Mouse (Mus musculus): ENCODE measurements at regions not wholly inside any gene's neighbourhood (a gene's known extent, or its start where the extent isn't known, plus 50 kb on each side); places are given as distances from the start of the nearest gene placed in this dataset.

GRCm38 (mm10) chr1:151045334-151045733 lies 52.1 kb upstream of the Hmcn1 start:
- no peak for DNase-seq (ENCODE audit: low read depth, low spot score)

- no peak for DNase-seq (ENCODE audit: low read depth, low spot score)
Measured at GRCm38 (mm10) chr1:151046626-151047025, 53.4 kb upstream of the Hmcn1 start.

DNA sequence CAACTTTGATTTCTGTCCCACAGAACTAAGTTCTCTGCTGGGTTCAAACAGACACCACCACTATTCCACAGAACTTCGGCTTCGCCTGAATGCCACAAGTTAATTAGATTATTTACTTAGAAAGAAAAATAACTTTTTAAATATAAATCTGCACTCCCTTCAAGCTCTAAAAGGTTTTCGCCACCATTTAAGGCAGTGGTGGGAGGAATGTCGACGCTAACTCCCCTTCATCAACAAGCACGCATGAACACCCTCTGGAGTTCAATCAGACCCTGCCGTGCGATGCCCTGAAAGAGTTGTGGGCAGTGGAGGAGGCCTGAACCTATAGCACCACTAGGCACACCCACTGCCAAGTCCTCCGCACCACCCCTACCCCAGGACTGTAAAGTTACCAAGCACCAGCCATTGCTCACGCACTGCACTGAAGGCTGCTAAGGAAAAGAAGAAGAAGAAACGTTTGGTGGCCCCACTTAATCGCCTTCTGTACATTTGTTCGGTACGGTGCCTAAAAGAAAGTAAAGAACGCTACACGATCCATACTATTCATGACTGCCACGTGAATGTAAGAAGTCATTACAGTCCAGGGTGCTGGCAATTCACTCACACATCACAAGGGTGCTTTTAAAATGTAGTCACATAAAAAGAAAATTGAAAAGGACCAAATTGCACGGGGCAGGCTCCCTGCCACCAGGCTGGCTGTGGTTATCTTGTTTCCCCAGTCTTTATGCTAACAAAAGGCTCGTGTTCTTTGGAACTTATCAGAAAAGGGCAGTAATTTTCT lies 56.7 kb upstream of the Hmcn1 start:
- no peak for DNase-seq (ENCODE audit: low read depth, low spot score)

GRCm38 (mm10) chr1:151050507-151050816 lies 57.2 kb upstream of the Hmcn1 start:
- no peak for DNase-seq (ENCODE audit: low read depth, low spot score)

DNA sequence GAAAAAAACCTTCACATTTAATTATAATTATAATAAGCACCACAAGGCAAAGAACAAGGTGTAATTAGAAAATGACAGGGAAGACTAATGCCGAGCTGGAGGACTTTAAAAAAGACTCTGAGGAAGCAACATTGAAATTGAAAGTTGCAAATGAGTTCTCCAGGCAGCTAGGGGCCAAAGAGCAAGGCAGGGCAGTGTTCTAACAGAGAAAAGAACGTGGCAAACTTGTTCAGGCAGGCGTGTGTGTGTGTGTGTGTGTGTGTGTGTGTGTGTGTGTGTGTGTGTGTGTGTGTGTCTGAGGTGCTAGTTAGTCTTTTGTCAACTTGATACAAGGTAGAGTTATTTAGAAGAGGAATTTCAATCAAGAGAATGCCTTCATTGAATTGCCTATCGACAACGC lies 60.0 kb upstream of the Hmcn1 start:
- DNase-seq (ENCODE audit: low read depth, low spot score) = no peak

- DNase-seq (ENCODE audit: low read depth, low spot score) = no peak
Measured at GRCm38 (mm10) chr1:151055396-151055795, 62.2 kb upstream of the Hmcn1 start.

DNA sequence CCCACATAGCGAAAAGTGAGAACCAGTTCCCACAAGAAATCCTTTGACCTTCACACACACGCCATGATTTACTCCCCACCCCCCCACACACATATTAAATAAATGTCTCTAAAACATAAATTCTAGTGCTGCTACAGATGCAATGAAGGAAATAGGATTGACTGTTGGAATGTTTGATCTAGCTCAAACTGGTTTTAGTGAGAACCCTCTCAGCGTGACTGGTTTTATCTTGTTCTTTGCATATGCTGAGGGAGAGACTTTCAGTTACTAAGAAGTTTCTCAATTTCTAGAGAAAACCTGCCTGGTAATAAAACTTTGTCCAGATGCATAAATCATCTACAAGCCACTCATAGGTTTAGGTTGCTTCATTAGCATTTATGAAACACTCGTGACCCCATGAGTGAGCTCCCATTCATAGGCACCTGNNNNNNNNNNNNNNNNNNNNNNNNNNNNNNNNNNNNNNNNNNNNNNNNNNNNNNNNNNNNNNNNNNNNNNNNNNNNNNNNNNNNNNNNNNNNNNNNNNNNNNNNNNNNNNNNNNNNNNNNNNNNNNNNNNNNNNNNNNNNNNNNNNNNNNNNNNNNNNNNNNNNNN lies 66.4 kb upstream of the Hmcn1 start:
- no peak for DNase-seq (ENCODE audit: low read depth, low spot score)

GRCm38 (mm10) chr1:151065090-151065567 lies 71.9 kb upstream of the Hmcn1 start:
- peak; percentile 12 for DNase-seq (ENCODE audit: low read depth, low spot score)

DNA sequence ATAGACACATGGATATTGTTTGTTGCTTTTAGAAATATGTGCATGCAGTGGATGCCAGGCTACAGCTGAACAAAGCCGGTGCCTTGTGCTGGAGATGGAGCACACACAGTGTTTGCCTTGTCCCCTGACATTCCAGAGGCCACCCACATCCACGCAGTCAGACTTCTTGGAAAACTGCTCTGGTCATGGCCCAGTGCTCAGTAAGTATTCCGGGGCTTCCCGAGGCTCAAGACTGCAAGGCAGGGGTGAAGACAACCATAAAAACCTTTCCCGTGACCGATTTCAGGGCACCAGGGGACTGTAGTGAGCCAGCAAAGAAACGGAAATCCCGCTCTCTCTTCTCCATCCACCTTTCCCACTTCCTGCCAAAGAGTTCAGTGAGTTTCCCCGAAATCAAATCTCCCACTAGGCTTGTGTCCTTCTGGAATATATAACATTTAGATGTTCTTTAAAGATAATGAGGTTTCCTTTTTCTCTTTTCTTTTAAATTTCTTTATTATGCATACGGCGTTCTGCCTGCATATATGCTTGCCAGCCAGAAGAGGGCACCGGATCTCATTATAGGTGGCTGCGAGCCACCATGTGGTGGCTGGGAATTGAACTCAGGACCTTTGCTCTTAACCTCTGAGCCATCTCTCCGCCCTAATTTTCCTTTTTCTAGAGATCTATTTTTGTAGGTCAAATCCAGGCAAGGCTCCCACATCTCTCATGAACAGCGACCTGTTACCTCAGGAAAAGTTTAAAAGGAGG lies 73.3 kb upstream of the Hmcn1 start:
- no peak for DNase-seq (ENCODE audit: low read depth, low spot score)

- no peak for DNase-seq (ENCODE audit: low read depth, low spot score)
Measured at GRCm38 (mm10) chr1:151074508-151075314, 81.5 kb upstream of the Hmcn1 start.

DNA sequence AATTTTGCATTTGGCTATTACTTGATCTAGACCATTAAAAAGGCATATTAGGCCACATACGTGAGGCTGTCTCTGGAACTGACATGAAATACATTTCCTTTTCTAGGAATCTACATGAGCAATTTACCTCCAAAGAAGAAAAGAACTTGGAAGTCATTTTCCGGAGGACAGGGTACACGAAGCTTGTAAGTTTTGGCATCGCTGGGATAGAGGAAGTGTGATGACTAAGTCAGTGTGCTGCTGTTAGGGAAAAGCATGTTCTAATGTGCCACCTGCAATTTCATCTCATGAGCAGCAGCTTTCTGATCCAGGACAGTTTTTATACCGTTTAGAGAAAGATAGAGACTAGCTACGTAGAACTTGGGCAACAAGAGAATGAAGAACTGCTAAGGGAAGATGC lies 82.3 kb upstream of the Hmcn1 start:
- DNase-seq (ENCODE audit: low read depth, low spot score) = no peak

GRCm38 (mm10) chr1:151078909-151079522 lies 85.8 kb upstream of the Hmcn1 start:
- peak; percentile 84 for DNase-seq (ENCODE audit: low read depth, low spot score)

GRCm38 (mm10) chr1:151079614-151080360 lies 86.6 kb upstream of the Hmcn1 start:
- DNase-seq (ENCODE audit: low read depth, low spot score) = no peak

DNA sequence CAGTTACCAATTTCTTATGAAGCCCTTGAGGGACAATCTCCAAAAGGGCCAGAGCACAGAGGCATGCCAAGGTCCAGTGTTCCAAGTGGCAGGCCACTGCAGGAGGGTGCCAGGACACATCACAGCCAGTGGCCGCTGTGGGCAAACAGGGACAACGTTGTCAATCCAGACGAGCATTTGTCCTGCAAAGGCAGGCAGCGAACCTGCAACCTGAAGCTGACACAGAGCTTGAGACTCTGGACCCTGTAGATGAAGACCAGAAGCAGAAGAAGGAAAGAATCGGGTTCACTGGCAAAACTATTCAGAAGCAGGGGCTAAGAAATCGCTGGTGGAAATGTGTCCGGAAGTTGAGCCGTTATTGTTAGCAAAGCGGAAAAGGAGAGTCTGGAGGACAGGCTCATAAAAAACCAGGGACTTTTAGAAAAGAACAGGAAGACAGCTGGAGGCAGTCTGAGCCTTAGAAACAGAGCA lies 87.3 kb upstream of the Hmcn1 start:
- DNase-seq (ENCODE audit: low read depth, low spot score) = no peak

DNA sequence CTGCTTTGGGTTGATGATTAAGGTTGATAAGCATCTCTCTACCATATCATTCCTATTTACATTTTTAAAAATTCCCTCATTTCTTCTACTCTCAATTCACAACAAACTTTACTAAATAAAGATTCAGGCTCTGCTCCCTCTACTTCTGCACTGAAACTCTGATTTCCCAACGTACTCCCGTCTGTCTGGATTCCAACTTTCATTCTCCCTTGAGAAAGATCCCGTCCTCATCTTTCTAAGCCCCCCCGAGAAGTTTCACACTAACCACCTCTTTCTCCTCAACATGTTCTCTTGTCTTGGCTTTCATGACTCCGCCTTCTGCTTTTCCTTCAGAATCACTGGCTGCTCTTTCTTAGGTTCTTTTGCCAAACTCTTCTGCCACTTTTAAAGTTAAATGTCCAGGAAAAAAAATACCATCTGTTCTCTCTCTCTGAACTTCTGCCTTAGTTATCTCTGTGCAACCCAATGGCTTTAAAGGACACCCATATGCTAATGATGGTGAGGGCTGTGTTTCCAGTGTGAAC lies 89.3 kb upstream of the Hmcn1 start:
- no peak for DNase-seq (ENCODE audit: low read depth, low spot score)

DNA sequence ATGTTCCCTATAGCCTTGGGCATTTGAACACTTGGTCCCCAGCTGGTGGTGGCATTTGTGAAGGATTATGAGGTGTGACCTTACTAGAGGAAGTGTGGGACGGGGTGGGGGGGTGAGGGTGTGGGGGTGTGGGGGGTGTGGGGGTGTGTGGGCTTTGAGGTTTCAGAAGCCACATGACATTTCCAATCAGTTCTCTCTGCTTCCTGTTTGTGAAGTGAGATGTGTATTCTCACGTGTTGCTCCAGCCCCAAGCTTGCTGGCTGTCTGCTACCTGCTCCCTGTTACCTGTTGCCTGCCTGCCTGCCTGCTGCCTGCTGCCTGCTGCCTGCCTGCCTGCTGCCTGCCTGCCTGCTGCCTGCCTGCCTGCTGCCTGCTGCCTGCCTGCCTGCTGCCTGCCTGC lies 90.6 kb upstream of the Hmcn1 start:
- no peak for DNase-seq (ENCODE audit: low read depth, low spot score)

DNA sequence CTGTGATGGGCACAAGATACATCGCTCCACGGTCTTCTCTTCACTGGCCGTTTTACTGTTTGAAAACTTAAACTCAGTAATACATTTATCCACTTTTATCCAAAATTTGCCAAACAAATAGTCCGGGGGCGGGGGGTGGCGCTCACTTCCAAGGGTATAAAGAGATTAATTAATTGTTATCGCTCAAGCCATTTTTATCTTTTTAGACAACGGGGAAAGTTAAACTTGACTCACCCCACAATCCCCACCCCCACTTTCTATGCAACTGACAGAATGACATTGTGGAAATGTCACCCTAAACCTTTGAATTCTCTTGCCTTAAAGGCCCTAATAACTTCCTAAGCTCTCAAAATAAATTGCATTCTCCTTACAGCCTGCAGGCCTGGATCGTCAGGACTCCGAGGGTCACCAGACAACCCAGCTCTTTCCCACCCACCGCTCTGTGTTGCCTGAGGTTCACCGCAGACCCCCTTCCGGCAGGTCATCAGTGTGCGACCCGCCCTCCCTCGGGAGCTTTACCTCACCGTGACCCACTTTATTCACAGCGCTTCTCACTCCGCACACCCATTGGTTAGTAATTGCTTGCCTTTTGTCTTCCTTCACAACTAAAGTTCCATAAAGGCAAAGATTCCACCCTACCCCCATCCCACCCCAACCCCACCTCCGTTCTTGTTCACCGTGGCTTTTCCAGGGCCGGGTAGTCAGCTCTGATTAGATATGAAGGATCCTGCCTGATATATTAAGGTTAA lies 93.0 kb upstream of the Hmcn1 start:
- no peak for DNase-seq (ENCODE audit: low read depth, low spot score)

GRCm38 (mm10) chr1:151087151-151087660 lies 94.0 kb upstream of the Hmcn1 start:
- DNase-seq (ENCODE audit: low read depth, low spot score) = no peak

GRCm38 (mm10) chr1:151087811-151088511 lies 94.4 kb upstream of the Gm47985 start:
- DNase-seq (ENCODE audit: low read depth, low spot score) = no peak

Measured in 3T3-L1 (cell line).